Mouse (Mus musculus) megakaryocyte-erythroid progenitor cell, adult 5-6 weeks (primary cell): ENCODE data around the gene St8sia2. TPM values are rescaled to one million over a fixed set of nuclear protein-coding genes. Genes with fewer than 3 reads are reported as not detected.
A peak's percentile ranks its signal among the peaks of the same experiment; 100 is the strongest.

ENCODE experiments used
- ATAC-seq: replicated peaks from 2 replicates; pipeline ENCODE4 v1.8.0; 2016; ENCODE audit warnings: mild to moderate bottlenecking, inconsistent platforms; ENCODE audit not compliant: severe bottlenecking, poor library complexity, low FRiP score, low TSS enrichment
- total RNA-seq, 2 experiments: library from RNA; stranded (forward) in 1 of 2; stranded (reverse) in 1 of 2; fragments of 200-1000, 215-1000 nt in 1 of 2; fragments of >200 nt in 1 of 2; fragmentation: Nextera tagmentation in 1 of 2; gene quantifications; 2 replicates each; pipeline ENCODE4 v1.2.3; 2014 to 2017

The St8sia2 gene
- total RNA-seq (2014; fragmentation: Nextera tagmentation) (0.49 TPM in 1 of 2 replicates, not detected in the other), total RNA-seq (2017) (0.19 TPM in 1 of 2 replicates, not detected in the other)

GRCm38 (mm10) chr7:74013601-74014175 lies at the start of gene St8sia2:
Gene St8sia2 (minus strand): TSS chr7:74013690.
- 0 out of 2 replicates have a peak, but pooled peaks have one; percentile 27 for ATAC-seq

- no peak for ATAC-seq
Observed at GRCm38 (mm10) chr7:74061076-74061475, 47.6 kb upstream of the St8sia2 start.

GRCm38 (mm10) chr7:74060306-74060946 lies 46.9 kb upstream of the St8sia2 start:
- no peak for ATAC-seq

- ATAC-seq, result no peak
Observed at GRCm38 (mm10) chr7:74059684-74060083, 46.2 kb upstream of the St8sia2 start.

GRCm38 (mm10) chr7:74055753-74056152 lies 42.3 kb upstream of the St8sia2 start:
- no peak for ATAC-seq

GRCm38 (mm10) chr7:74047591-74047990 lies 34.1 kb upstream of the St8sia2 start:
- no peak for ATAC-seq

GRCm38 (mm10) chr7:74045166-74045957 lies 31.9 kb upstream of the St8sia2 start:
- no peak for ATAC-seq

- no peak for ATAC-seq
Observed at GRCm38 (mm10) chr7:74043562-74044138, 30.2 kb upstream of the St8sia2 start.

GRCm38 (mm10) chr7:74025007-74025406 lies 11.5 kb upstream of the St8sia2 start:
- 0 out of 2 replicates have a peak, but pooled peaks have one; percentile 61 for ATAC-seq

- ATAC-seq, result no peak
Observed at GRCm38 (mm10) chr7:74024171-74024570, 10.7 kb upstream of the St8sia2 start.

- no peak for ATAC-seq
Observed at GRCm38 (mm10) chr7:74022571-74022970, 9.1 kb upstream of the St8sia2 start.

GRCm38 (mm10) chr7:74021771-74022170 lies 8.3 kb upstream of the St8sia2 start:
- no peak for ATAC-seq

- peak; percentile 56; the same call in 1 of the 2 replicates for ATAC-seq
Observed at GRCm38 (mm10) chr7:74016613-74017012, 3.1 kb upstream of the St8sia2 start.

GRCm38 (mm10) chr7:74012858-74013600 lies 461 bp downstream of the St8sia2 start:
- ATAC-seq, result no peak

GRCm38 (mm10) chr7:74011976-74012857 lies 1.3 kb downstream of the St8sia2 start:
- ATAC-seq, result no peak

GRCm38 (mm10) chr7:74008946-74009542 lies 4.4 kb downstream of the St8sia2 start:
- ATAC-seq, result no peak

GRCm38 (mm10) chr7:74006775-74007371 lies 6.6 kb downstream of the St8sia2 start:
- ATAC-seq, result no peak

- no peak for ATAC-seq
Observed at GRCm38 (mm10) chr7:74006364-74006763, 7.1 kb downstream of the St8sia2 start.
